Mouse (Mus musculus) ES-Bruce4 (cell line): Measurements from ENCODE around the gene Kdf1.

Experiments used
- CTCF ChIP-seq: IDR thresholded peaks from one replicate; pipeline ENCODE4 v1.8.1; 2011; ENCODE audit warnings: low read depth, low read length
- EP300 ChIP-seq: IDR thresholded peaks from 2 replicates; pipeline ENCODE4 v1.6.1; 2011; ENCODE audit warnings: low read depth, low read length; ENCODE audit not compliant: insufficient read depth
- POLR2A ChIP-seq: IDR thresholded peaks from one replicate; pipeline ENCODE4 v1.8.1; 2011; ENCODE audit warnings: low read length; ENCODE audit not compliant: insufficient read depth

GRCm38 (mm10) chr4:133485691-133486425 is 32.9 kb upstream of the Kdf1 start:
- no peak for TF ChIP-seq CTCF
- TF ChIP-seq EP300: no peak
- TF ChIP-seq POLR2A: no peak
